Mouse (Mus musculus): ENCODE data around the gene B230118H07Rik.

- TF ChIP-seq CTCF (IDR thresholded peaks at IDR 0.05; ENCODE audit: control insufficient read depth, insufficient read depth, low read length), result no peak
- no peak for TF ChIP-seq POLR2A (IDR thresholded peaks at IDR 0.05; ENCODE audit: borderline replicate concordance, control insufficient read depth, low read depth, low read length)
Observed at GRCm38 (mm10) chr2:101620899-101621298, 28.4 kb downstream of the B230118H07Rik start.
